Mouse (Mus musculus): ENCODE data around the gene Ccm2l. TPM values are rescaled to one million over a fixed set of nuclear protein-coding genes. Genes with fewer than 3 reads are reported as not detected.

The Ccm2l gene
- polyA plus RNA-seq, 1 experiment from 2014 or later = 1.1 TPM

- Histone ChIP-seq H3K4me1 (replicated peaks; ENCODE audit: control insufficient read depth, insufficient read depth) (no peaks in the 10 kb centered on the region), H3K9ac (ENCODE audit: low read length) (no peak overlapping the region), H3K36me3 (ENCODE audit: control insufficient read depth, insufficient read depth, low read length) (no peaks in the 10 kb centered on the region), H3K4me2 (replicated peaks; ENCODE audit: low read depth) (no peak overlapping the region), H3K9me3 (ENCODE audit: control insufficient read depth, low read length) (no peaks in the 10 kb centered on the region), H3K4me3 (ENCODE audit: low read depth, low read length) (no peak overlapping the region), H3K27me3 (ENCODE audit: control insufficient read depth, insufficient read depth, low read length) (no peaks in the 10 kb centered on the region), H3K27ac (replicated peaks) (no peak overlapping the region)
- ATAC-seq (ENCODE audit: low FRiP score, low TSS enrichment) (no peak), DNase-seq (ENCODE audit: low spot score) (no peak)
- 70% methylated on average over 6 of the region's 6 CpGs for WGBS
- no peak for TF ChIP-seq CTCF (IDR thresholded peaks at IDR 0.05; ENCODE audit: low read depth)
- TF ChIP-seq EP300 (optimal IDR thresholded peaks at IDR 0.05) = no peak
These were observed 16.1 kb downstream of the Ccm2l start for GRCm38 (mm10) chr2:153081866-153082265.

- no peaks in the 10 kb centered on the region for H3K4me1 ChIP-seq (replicated peaks; ENCODE audit: control insufficient read depth, insufficient read depth)
- H3K27ac ChIP-seq (replicated peaks) = no peak overlapping the region; the same call in 1 of the 2 replicates
- H3K4me3 ChIP-seq (ENCODE audit: low read depth, low read length) = no peak overlapping the region
- 72% methylated on average over 8 of the region's 8 CpGs for WGBS
- H3K27me3 ChIP-seq (ENCODE audit: control insufficient read depth, insufficient read depth, low read length) = no peaks in the 10 kb centered on the region
- ATAC-seq (ENCODE audit: low FRiP score, low TSS enrichment) (no peak), DNase-seq (ENCODE audit: low spot score) (no peak)
- H3K36me3 ChIP-seq (ENCODE audit: control insufficient read depth, insufficient read depth, low read length) = no peaks in the 10 kb centered on the region
- no peaks in the 10 kb centered on the region for H3K9me3 ChIP-seq (ENCODE audit: control insufficient read depth, low read length)
- no peak overlapping the region for H3K4me2 ChIP-seq (replicated peaks; ENCODE audit: low read depth)
- H3K9ac ChIP-seq (ENCODE audit: low read length) = no peak overlapping the region
- TF ChIP-seq CTCF (IDR thresholded peaks at IDR 0.05; ENCODE audit: low read depth) (no peak), EP300 (optimal IDR thresholded peaks at IDR 0.05) (no peak)
These were observed 17.5 kb downstream of the Ccm2l start for GRCm38 (mm10) chr2:153083275-153083674.

DNA sequence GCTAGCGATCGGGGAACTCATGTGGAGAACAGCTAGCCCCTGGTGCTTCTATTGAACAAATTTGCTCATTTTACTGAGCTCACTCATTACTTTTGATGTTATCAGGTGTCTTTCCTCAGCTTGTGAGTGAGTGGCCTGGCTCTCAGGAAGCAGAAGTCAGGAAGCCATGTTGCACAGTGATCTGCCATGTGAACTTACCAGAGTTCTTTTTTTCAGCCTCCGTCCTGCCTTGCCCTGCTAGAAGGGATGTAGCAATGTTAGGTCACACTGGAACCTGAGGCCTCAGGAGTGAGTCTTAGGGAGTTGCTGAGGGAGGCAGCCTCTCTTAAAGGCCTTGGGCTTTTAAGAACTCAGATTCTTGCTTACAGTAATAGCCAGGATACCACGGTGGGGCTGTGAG, 18.1 kb downstream of the Ccm2l start:
- Histone ChIP-seq H3K9me3 (ENCODE audit: control insufficient read depth, low read length) (no peaks in the 10 kb centered on the region), H3K27ac (replicated peaks) (no peak overlapping the region; the same call in 1 of the 2 replicates), H3K36me3 (ENCODE audit: control insufficient read depth, insufficient read depth, low read length) (no peaks in the 10 kb centered on the region), H3K4me2 (replicated peaks; ENCODE audit: low read depth) (no peak overlapping the region), H3K9ac (ENCODE audit: low read length) (no peak overlapping the region), H3K4me3 (ENCODE audit: low read depth, low read length) (no peak overlapping the region), H3K4me1 (replicated peaks; ENCODE audit: control insufficient read depth, insufficient read depth) (no peaks in the 10 kb centered on the region), H3K27me3 (ENCODE audit: control insufficient read depth, insufficient read depth, low read length) (no peaks in the 10 kb centered on the region)
- TF ChIP-seq EP300 (optimal IDR thresholded peaks at IDR 0.05) (no peak), CTCF (IDR thresholded peaks at IDR 0.05; ENCODE audit: low read depth) (no peak)
- ATAC-seq (ENCODE audit: low FRiP score, low TSS enrichment) (no peak), DNase-seq (ENCODE audit: low spot score) (no peak)
- WGBS = 68% methylated on average over 4 of the region's 4 CpGs

DNA sequence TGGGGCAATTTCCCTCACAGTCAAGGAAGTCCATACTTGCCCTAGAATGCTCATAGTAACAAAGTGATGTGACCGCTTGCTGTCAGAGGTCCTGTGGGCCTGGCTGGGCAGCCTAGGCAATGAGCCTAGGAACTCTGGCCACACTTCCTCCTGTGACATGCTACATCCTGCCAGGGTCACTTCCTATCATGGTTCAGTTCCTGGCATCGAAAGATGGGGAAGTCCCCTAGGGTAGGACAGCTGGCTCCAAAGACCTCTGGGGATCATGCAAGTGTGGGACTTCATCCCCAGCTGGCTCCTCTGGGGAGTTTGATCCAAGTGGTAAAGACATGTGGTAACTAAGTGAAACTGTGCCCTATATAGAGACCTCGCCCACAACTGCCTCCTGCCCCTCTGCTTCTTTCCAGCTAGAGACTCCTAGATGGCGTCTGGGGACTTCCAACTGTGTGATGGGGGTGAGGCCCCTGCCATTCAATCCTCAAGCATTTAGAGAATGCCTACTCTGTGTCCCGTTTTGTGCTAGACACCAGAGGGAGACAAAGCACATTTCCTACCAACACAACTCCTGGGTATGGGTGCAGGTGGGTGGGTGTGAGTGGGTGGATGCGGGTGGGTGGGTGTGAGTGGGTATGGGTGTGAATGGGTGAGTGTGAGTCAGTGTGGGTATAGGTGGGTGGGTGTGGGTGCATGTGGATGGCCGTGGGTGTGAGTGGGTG, 18.7 kb downstream of the Ccm2l start:
- Histone ChIP-seq H3K27me3 (ENCODE audit: control insufficient read depth, insufficient read depth, low read length) (no peaks in the 10 kb centered on the region), H3K9me3 (ENCODE audit: control insufficient read depth, low read length) (no peaks in the 10 kb centered on the region), H3K27ac (replicated peaks) (no peak overlapping the region), H3K9ac (ENCODE audit: low read length) (no peak overlapping the region), H3K4me3 (ENCODE audit: low read depth, low read length) (no peak overlapping the region), H3K4me2 (replicated peaks; ENCODE audit: low read depth) (no peak overlapping the region), H3K36me3 (ENCODE audit: control insufficient read depth, insufficient read depth, low read length) (no peaks in the 10 kb centered on the region), H3K4me1 (replicated peaks; ENCODE audit: control insufficient read depth, insufficient read depth) (no peaks in the 10 kb centered on the region)
- ATAC-seq (ENCODE audit: low FRiP score, low TSS enrichment) (peak; percentile 51; the same call in 1 of the 2 replicates), DNase-seq (ENCODE audit: low spot score) (no peak)
- TF ChIP-seq EP300 (optimal IDR thresholded peaks at IDR 0.05) = no peak
- WGBS = 59% methylated on average over 7 of the region's 7 CpGs

DNA sequence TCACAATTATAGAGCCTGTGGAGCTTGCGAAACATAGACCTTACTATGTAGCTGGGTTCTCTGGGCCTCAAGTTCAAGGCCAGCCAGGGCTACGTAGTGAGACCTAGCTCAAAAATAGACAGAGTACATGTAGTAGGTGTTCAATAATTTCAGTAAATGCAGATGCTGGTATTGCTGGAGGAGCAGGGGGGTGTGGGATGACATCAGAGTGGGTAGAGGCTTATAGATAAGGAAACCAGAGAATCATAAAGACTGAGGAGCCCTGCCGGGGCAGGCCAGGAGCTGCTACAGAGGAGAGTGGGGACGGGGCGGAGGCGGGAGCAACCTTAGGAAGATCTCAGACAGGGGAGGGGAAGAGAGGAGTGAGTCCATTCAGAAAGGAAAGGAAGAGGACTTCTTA, 19.8 kb downstream of the Ccm2l start:
- WGBS = 84% methylated on average over 6 of the region's 6 CpGs
- no peaks in the 10 kb centered on the region for H3K9me3 ChIP-seq (ENCODE audit: control insufficient read depth, low read length)
- no peak overlapping the region for H3K4me2 ChIP-seq (replicated peaks; ENCODE audit: low read depth)
- no peak for ATAC-seq (ENCODE audit: low FRiP score, low TSS enrichment)
- no peaks in the 10 kb centered on the region for H3K36me3 ChIP-seq (ENCODE audit: control insufficient read depth, insufficient read depth, low read length)
- no peak for DNase-seq (ENCODE audit: low spot score)
- H3K9ac ChIP-seq (ENCODE audit: low read length) = no peak overlapping the region
- H3K4me3 ChIP-seq (ENCODE audit: low read depth, low read length) = no peak overlapping the region
- TF ChIP-seq EP300 (optimal IDR thresholded peaks at IDR 0.05) (no peak), CTCF (IDR thresholded peaks at IDR 0.05; ENCODE audit: low read depth) (no peak)
- H3K27ac ChIP-seq (replicated peaks) = no peak overlapping the region
- H3K27me3 ChIP-seq (ENCODE audit: control insufficient read depth, insufficient read depth, low read length) = no peaks in the 10 kb centered on the region
- no peaks in the 10 kb centered on the region for H3K4me1 ChIP-seq (replicated peaks; ENCODE audit: control insufficient read depth, insufficient read depth)

DNA sequence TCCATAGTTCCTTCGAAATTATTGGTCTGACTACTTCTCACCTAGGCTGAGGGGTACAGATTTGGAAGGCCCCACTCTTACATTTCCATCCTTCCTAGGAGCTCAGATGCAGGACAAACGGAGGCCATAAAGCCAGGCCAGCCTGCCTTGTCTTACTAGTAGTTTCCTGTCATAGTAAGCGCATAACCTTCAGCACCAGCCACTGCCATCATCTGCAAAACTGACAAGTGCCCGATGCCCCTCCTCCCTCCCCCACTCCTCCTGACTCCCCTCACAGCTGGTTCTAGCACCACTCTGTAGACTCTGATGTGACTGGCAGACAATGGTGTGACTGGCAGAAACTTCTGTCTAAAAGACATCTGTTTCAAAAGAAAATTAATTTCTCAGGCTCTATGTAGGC, 20.4 kb downstream of the Ccm2l start:
- no peak for ATAC-seq (ENCODE audit: low FRiP score, low TSS enrichment)
- WGBS = 86% methylated on average over 4 of the region's 4 CpGs
- H3K4me3 ChIP-seq (ENCODE audit: low read depth, low read length) = no peak overlapping the region
- no peaks in the 10 kb centered on the region for H3K27me3 ChIP-seq (ENCODE audit: control insufficient read depth, insufficient read depth, low read length)
- no peak overlapping the region for H3K9ac ChIP-seq (ENCODE audit: low read length)
- H3K4me1 ChIP-seq (replicated peaks; ENCODE audit: control insufficient read depth, insufficient read depth) = no peaks in the 10 kb centered on the region
- no peak for TF ChIP-seq EP300 (optimal IDR thresholded peaks at IDR 0.05)
- TF ChIP-seq CTCF (IDR thresholded peaks at IDR 0.05; ENCODE audit: low read depth) = no peak
- no peaks in the 10 kb centered on the region for H3K36me3 ChIP-seq (ENCODE audit: control insufficient read depth, insufficient read depth, low read length)
- no peak overlapping the region for H3K27ac ChIP-seq (replicated peaks)
- no peak for DNase-seq (ENCODE audit: low spot score)
- no peak overlapping the region for H3K4me2 ChIP-seq (replicated peaks; ENCODE audit: low read depth)
- no peaks in the 10 kb centered on the region for H3K9me3 ChIP-seq (ENCODE audit: control insufficient read depth, low read length)
